Mouse (Mus musculus): ENCODE data around the gene Gm37240. TPM values are rescaled to one million over a fixed set of nuclear protein-coding genes. Genes with fewer than 3 reads are reported as not detected.
"Not testable (repeated sequence)": the region's sequence is repeated elsewhere in the genome, so short reads cannot be mapped to it uniquely, and the experiment has no call there.

Gm37240 gene
- polyA plus RNA-seq, 1 experiment from 2014 or later, result 1.1 TPM

- Histone ChIP-seq H3K4me1 (ENCODE audit: control insufficient read depth, insufficient read depth, low read length) (peaks cover 3% of the 10 kb centered on the region; the same call in 1 of the 2 replicates), H3K4me2 (ENCODE audit: low read length) (no peak overlapping the region), H3K4me3 (ENCODE audit: low read depth, low read length) (no peak overlapping the region), H3K9ac (ENCODE audit: low read length) (no peak overlapping the region), H3K36me3 (ENCODE audit: control insufficient read depth, insufficient read depth, low read length) (no peaks in the 10 kb centered on the region), H3K27ac (ENCODE audit: low read depth, low read length) (no peak overlapping the region), H3K9me3 (replicated peaks; ENCODE audit: control insufficient read depth, low read length) (no peaks in the 10 kb centered on the region), H3K27me3 (replicated peaks; ENCODE audit: control insufficient read depth, insufficient read depth, low read length) (no peaks in the 10 kb centered on the region)
- DNase-seq (ENCODE audit: low spot score) (no peak), ATAC-seq (no peak)
- WGBS, result 74% methylated on average over 8 of the region's 8 CpGs
Measured at GRCm38 (mm10) chr3:85923343-85923742, 36.0 kb upstream of the Gm37240 start.

DNA sequence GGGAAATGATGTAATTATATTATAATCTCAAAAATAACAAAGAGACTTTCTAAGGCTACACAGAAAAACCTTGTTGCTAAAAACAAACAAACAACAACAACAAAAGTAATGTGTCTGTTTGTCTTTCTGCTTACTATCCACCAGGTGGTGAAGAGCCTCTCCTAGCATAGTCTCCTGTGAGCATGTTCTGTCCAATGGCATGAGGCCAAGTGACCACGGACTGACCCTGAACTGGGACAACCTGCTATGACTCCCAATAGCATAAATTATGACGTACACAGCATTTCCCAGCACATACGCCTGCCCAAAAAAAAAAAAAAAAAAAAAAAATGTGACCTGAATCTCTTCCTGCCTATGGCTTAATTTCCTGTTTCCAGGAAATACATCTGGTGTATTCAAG lies 35.0 kb upstream of the Gm37240 start:
- no peak overlapping the region for H3K9ac ChIP-seq (ENCODE audit: low read length)
- H3K27me3 ChIP-seq (replicated peaks; ENCODE audit: control insufficient read depth, insufficient read depth, low read length), result no peaks in the 10 kb centered on the region
- no peak overlapping the region for H3K4me3 ChIP-seq (ENCODE audit: low read depth, low read length)
- H3K4me2 ChIP-seq (ENCODE audit: low read length), result no peak overlapping the region
- H3K27ac ChIP-seq (ENCODE audit: low read depth, low read length), result no peak overlapping the region
- no peak for ATAC-seq
- WGBS, result 74% methylated on average over 3 of the region's 3 CpGs
- H3K36me3 ChIP-seq (ENCODE audit: control insufficient read depth, insufficient read depth, low read length), result no peaks in the 10 kb centered on the region
- H3K9me3 ChIP-seq (replicated peaks; ENCODE audit: control insufficient read depth, low read length), result no peaks in the 10 kb centered on the region
- H3K4me1 ChIP-seq (ENCODE audit: control insufficient read depth, insufficient read depth, low read length), result no peaks in the 10 kb centered on the region
- DNase-seq (ENCODE audit: low spot score), result no peak

DNA sequence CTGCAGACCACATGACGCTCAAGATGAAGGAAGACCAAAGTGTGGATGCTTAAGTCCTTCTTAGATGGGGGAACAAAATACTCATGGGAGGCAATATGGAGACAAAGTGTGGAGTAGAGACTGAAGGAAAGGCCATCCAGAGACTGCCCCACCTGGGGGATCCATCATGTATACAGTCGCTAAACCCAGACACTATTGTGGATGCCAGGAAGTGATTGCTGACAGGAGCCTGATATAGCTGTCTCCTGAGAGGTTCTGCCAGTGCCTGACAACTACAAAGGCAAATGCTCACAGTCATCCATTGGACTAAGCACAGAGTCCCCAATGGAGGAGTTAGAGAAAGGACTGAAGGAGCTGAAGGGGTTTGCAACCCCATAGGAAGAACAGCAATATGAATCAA lies 33.4 kb upstream of the Gm37240 start:
- H3K9me3 ChIP-seq (replicated peaks; ENCODE audit: control insufficient read depth, low read length); H3K27me3 ChIP-seq (replicated peaks; ENCODE audit: control insufficient read depth, insufficient read depth, low read length); H3K9ac ChIP-seq (ENCODE audit: low read length); H3K4me2 ChIP-seq (ENCODE audit: low read length); ATAC-seq; H3K4me3 ChIP-seq (ENCODE audit: low read depth, low read length); H3K4me1 ChIP-seq (ENCODE audit: control insufficient read depth, insufficient read depth, low read length); DNase-seq (ENCODE audit: low spot score); H3K36me3 ChIP-seq (ENCODE audit: control insufficient read depth, insufficient read depth, low read length); H3K27ac ChIP-seq (ENCODE audit: low read depth, low read length): not testable (repeated sequence)
- 98% methylated on average over 2 of the region's 2 CpGs for WGBS

GRCm38 (mm10) chr3:85917600-85917999 lies 30.3 kb upstream of the Gm37240 start:
- H3K27me3 ChIP-seq (replicated peaks; ENCODE audit: control insufficient read depth, insufficient read depth, low read length), result no peaks in the 10 kb centered on the region
- no peak overlapping the region for H3K9ac ChIP-seq (ENCODE audit: low read length)
- no peak overlapping the region for H3K4me2 ChIP-seq (ENCODE audit: low read length)
- no peaks in the 10 kb centered on the region for H3K9me3 ChIP-seq (replicated peaks; ENCODE audit: control insufficient read depth, low read length)
- no peaks in the 10 kb centered on the region for H3K4me1 ChIP-seq (ENCODE audit: control insufficient read depth, insufficient read depth, low read length)
- ATAC-seq, result no peak
- DNase-seq (ENCODE audit: low spot score), result peak; percentile 48
- no peak overlapping the region for H3K27ac ChIP-seq (ENCODE audit: low read depth, low read length)
- H3K36me3 ChIP-seq (ENCODE audit: control insufficient read depth, insufficient read depth, low read length), result no peaks in the 10 kb centered on the region
- no peak overlapping the region for H3K4me3 ChIP-seq (ENCODE audit: low read depth, low read length)
- 14% methylated on average over 4 of the region's 4 CpGs for WGBS

- Histone ChIP-seq H3K36me3 (ENCODE audit: control insufficient read depth, insufficient read depth, low read length) (no peaks in the 10 kb centered on the region), H3K9ac (ENCODE audit: low read length) (no peak overlapping the region), H3K9me3 (replicated peaks; ENCODE audit: control insufficient read depth, low read length) (no peaks in the 10 kb centered on the region), H3K27me3 (replicated peaks; ENCODE audit: control insufficient read depth, insufficient read depth, low read length) (no peaks in the 10 kb centered on the region), H3K4me3 (ENCODE audit: low read depth, low read length) (no peak overlapping the region), H3K4me2 (ENCODE audit: low read length) (no peak overlapping the region), H3K4me1 (ENCODE audit: control insufficient read depth, insufficient read depth, low read length) (no peaks in the 10 kb centered on the region), H3K27ac (ENCODE audit: low read depth, low read length) (no peak overlapping the region)
- no peak for ATAC-seq
- no peak for DNase-seq (ENCODE audit: low spot score)
- 91% methylated on average over 6 of the region's 6 CpGs for WGBS
Measured at GRCm38 (mm10) chr3:85914806-85915205, 27.5 kb upstream of the Gm37240 start.

- 0 out of 2 replicates have a peak, but pooled peaks cover 2% of the 10 kb centered on the region for H3K9me3 ChIP-seq (replicated peaks; ENCODE audit: control insufficient read depth, low read length)
- no peak for DNase-seq (ENCODE audit: low spot score)
- H3K4me1 ChIP-seq (ENCODE audit: control insufficient read depth, insufficient read depth, low read length), result no peaks in the 10 kb centered on the region
- no peak overlapping the region for H3K4me3 ChIP-seq (ENCODE audit: low read depth, low read length)
- no peaks in the 10 kb centered on the region for H3K27me3 ChIP-seq (replicated peaks; ENCODE audit: control insufficient read depth, insufficient read depth, low read length)
- H3K9ac ChIP-seq (ENCODE audit: low read length), result no peak overlapping the region
- ATAC-seq, result no peak
- no peak overlapping the region for H3K4me2 ChIP-seq (ENCODE audit: low read length)
- H3K36me3 ChIP-seq (ENCODE audit: control insufficient read depth, insufficient read depth, low read length), result no peaks in the 10 kb centered on the region
- H3K27ac ChIP-seq (ENCODE audit: low read depth, low read length), result no peak overlapping the region
- whole genome bisulfite sequencing, result 87% methylated on average over 7 of the region's 7 CpGs
Measured at GRCm38 (mm10) chr3:85907136-85907535, 19.8 kb upstream of the Gm37240 start.

DNA sequence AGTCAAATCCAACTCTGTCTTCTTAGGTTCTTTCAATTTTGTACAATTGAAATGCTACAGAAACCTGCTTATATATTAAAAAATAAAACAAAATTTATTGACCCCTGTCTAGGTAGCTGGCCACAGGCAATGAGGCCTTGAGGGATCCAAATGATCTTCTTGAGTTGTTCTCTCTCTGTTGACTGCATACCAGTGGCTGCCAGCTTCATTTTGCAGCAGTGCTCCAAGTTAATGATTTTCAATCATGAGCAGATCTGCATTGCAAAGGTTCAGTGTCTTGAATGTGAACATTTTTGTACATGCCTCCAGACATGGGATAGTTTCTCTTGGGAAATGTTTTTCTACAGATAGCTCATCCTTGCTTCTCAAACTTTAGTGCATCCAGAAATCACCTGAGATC lies 17.1 kb upstream of the Gm37240 start:
- DNase-seq (ENCODE audit: low spot score), result no peak
- H3K4me3 ChIP-seq (ENCODE audit: low read depth, low read length), result no peak overlapping the region

GRCm38 (mm10) chr3:85895020-85895419 lies 7.7 kb upstream of the Gm37240 start:
- H3K27ac ChIP-seq (ENCODE audit: low read depth, low read length), result no peak overlapping the region
- no peak overlapping the region for H3K9ac ChIP-seq (ENCODE audit: low read length)
- H3K4me2 ChIP-seq (ENCODE audit: low read length), result no peak overlapping the region
- 94% methylated on average over 5 of the region's 5 CpGs for WGBS
- no peak overlapping the region for H3K4me3 ChIP-seq (ENCODE audit: low read depth, low read length)
- no peaks in the 10 kb centered on the region for H3K27me3 ChIP-seq (replicated peaks; ENCODE audit: control insufficient read depth, insufficient read depth, low read length)
- H3K4me1 ChIP-seq (ENCODE audit: control insufficient read depth, insufficient read depth, low read length), result no peaks in the 10 kb centered on the region
- H3K9me3 ChIP-seq (replicated peaks; ENCODE audit: control insufficient read depth, low read length), result no peaks in the 10 kb centered on the region
- DNase-seq (ENCODE audit: low spot score), result no peak
- ATAC-seq, result no peak
- no peaks in the 10 kb centered on the region for H3K36me3 ChIP-seq (ENCODE audit: control insufficient read depth, insufficient read depth, low read length)

More for the DNA sequence above, 17.1 kb upstream of the Gm37240 start:
- ATAC-seq, result no peak
- H3K27me3 ChIP-seq (replicated peaks; ENCODE audit: control insufficient read depth, insufficient read depth, low read length), result no peaks in the 10 kb centered on the region
- 0 out of 2 replicates have a peak, but pooled peaks cover 2% of the 10 kb centered on the region for H3K9me3 ChIP-seq (replicated peaks; ENCODE audit: control insufficient read depth, low read length)
- H3K4me2 ChIP-seq (ENCODE audit: low read length), result no peak overlapping the region
- H3K9ac ChIP-seq (ENCODE audit: low read length), result no peak overlapping the region
- no peak overlapping the region for H3K27ac ChIP-seq (ENCODE audit: low read depth, low read length)
- H3K36me3 ChIP-seq (ENCODE audit: control insufficient read depth, insufficient read depth, low read length), result no peaks in the 10 kb centered on the region
- no peaks in the 10 kb centered on the region for H3K4me1 ChIP-seq (ENCODE audit: control insufficient read depth, insufficient read depth, low read length)

DNA sequence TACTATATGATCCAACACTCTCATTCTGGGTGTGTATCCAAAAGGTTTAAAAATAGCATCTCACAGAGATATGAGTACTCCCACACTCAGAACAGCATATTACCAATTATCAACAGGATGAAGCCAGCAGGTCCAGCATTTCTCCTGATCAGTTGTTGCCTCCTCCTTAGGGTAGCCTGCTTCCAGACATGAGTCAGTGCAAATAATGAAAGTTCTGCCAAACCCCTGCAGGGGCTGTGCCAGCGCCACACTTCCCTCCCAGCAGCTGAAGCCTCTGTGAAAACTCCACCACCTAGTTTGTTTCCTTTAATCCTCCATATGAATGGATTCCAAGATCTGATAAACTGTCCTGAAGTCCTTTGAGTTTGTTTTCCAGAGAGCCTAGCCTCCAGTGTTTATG lies 4.3 kb upstream of the Gm37240 start:
- peaks cover 7% of the 10 kb centered on the region for H3K4me1 ChIP-seq (ENCODE audit: control insufficient read depth, insufficient read depth, low read length)
- 57% methylated on average over 1 of the region's 1 CpGs for WGBS
- H3K27me3 ChIP-seq (replicated peaks; ENCODE audit: control insufficient read depth, insufficient read depth, low read length), result peaks cover 10% of the 10 kb centered on the region
- DNase-seq (ENCODE audit: low spot score) (no peak), ATAC-seq (no peak)
- H3K9ac ChIP-seq (ENCODE audit: low read length), result no peak overlapping the region
- no peaks in the 10 kb centered on the region for H3K36me3 ChIP-seq (ENCODE audit: control insufficient read depth, insufficient read depth, low read length)
- no peak overlapping the region for H3K27ac ChIP-seq (ENCODE audit: low read depth, low read length)
- no peaks in the 10 kb centered on the region for H3K9me3 ChIP-seq (replicated peaks; ENCODE audit: control insufficient read depth, low read length)
- H3K4me2 ChIP-seq (ENCODE audit: low read length), result no peak overlapping the region
- no peak overlapping the region for H3K4me3 ChIP-seq (ENCODE audit: low read depth, low read length)
